Mouse (Mus musculus): Measurements from ENCODE around the gene Tex47.

The Tex47 gene

DNA sequence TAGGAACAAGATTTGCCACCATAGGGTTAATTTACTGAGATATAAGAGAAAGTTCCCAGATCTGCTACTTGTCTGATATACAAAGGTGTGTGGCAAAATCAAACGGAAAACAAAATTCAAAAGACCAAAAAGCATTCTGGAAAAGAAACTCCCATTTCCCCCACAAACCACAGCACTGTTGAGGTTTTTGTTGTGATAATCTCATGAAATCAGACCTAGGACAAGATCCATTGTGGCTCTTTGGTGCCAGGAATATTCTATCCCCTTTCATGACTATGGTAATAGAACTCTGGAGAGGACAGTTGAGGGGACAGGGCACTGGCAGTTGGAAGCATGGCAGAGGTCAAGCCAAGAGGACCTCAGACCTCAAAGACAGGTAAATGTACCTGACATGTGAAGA lies at the start of gene Tex47:
TSS of gene Tex47 (plus strand) at position 301 of the 400 bp plus-strand sequence.
- DNase-seq (ENCODE audit: extremely low spot score, low read depth, low spot score): no peak

DNA sequence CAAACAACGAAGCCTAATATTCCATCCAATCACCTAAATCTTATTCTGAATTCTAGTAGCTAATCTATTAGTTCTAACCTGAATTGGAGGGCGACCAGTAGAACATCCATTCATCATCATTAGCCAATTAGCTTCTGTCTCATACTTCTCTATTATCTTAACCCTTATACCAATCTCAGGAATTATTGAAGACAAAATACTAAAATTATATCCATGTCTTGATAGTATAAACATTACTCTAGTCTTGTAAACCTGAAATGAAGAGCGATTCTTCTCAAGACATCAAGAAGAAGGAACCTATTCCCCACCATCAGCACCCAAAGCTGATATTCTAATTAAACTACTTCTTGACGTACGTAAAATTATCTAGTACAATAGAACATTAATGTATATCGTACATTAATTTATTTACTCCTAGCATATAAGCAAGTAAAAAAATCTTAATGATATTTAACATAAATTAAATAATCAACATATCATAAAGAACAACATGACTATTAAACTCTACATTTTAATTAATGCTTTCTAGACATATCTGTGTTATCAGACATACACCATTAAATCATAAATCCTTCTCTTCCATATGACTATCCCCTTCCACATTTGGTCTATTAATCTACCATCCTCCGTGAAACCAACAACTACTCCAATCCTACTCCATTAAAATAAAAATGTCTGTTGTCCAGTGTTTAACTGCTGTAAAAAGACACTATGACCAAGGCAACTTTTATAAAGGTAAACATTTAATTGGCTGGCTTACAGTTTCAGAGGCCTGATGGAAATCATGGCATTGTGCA lies 27.1 kb upstream of the Tex47 start:
- DNase-seq (ENCODE audit: extremely low spot score, low read depth, low spot score): no peak

DNA sequence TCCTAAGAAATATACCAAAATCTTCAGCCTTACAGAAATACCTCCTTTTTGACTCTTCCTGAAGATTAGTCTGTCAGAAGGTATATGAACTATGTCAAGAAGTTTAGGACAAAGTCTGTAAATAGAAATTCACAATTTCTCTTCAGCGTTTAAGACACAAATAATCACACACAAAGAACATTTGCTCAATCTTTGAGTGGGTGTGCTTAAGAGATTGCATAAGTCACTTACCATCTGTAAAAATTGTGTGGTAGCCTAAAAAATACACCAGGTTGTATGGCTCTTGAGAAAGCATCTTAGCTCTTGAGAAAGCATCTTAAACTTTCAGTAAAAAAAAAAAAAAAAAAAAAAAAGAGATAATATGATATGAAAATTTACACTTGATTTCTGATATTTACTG lies 19.6 kb upstream of the Tex47 start:
- no peak for DNase-seq (ENCODE audit: extremely low spot score, low read depth, low spot score)

DNA sequence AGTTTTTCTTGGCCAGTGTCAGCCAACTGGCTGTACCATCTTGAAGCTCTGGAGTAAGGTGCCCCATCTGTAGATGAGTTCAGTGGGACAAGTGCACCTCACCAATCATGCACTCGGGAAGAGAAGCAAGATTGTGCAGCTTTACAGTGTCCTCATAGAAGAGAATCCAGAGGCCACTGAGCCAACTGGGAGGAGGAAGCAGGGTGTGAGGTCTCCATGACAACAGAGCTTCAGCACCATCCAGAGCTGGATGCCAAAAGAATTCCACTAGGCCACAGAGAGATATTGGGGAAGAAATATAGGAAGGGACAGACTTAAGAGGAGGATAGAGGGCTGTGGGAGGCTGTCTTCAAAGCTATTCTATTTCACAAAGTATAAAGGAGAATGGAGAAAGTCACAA lies 950 bp upstream of the Tex47 start:
- no peak for DNase-seq (ENCODE audit: extremely low spot score, low read depth, low spot score)

DNA sequence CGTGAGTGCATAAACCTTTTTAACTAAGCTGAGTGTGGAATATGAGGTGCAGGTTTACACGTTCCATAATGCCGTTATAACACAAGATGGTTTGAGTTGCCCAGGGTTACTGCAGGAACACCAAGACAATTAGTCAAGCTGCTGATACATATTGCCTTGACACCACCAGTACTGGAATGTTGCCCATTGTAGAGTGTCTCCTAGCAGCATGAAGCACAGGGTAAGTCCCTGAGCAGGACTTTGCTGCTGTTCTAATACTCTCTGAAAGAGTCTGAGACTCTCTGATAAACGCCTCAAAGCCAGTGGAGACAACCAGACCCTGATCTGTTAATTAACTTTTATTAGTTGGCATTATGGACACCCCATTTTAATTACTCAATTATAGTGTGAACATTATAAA lies 21.7 kb downstream of the Tex47 start:
- no peak for DNase-seq (ENCODE audit: extremely low spot score, low read depth, low spot score)

DNA sequence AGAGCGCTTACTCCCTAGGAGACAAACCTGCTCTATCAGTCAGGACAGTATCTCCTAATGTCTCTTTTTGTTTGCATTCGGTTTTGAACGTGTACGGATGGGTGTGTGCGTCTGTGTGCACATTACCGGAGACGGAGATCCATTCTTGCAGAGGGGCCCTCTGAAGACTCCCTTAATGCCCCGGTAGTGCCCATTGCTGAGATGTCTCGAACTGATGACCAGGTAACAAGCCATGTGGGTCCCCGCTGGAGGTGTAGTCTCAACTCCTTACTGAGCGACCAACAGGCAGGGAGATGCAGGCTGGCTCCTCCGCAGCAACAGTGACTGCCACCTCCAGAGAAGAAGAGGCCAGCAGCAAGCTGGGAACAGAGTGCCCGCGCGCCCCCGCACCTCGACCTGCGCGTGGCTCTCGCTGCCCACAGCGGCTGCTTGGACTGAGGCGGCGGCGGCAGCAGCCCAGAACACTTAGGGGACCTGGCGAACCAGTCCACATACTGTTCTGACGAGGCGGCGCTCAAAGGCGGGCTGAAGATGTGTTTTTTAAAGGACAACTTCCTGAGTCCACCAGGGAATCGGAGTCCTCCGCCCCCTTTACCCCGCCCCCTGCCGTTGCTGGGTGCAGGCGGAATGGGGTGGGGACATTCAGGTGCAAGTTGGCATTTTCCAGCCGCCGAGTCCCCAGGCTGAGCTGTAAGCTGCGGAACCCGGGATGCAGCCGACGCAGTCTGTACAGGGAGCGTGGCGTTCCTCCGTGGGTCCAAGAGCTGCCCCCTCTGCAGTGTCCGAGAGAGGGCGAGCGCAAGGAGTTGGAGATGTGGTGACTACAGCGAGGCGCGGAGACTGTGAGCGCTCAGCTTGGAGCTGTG lies 40.5 kb downstream of the Tex47 start, which contains the start of gene Zfp804b:
TSS of gene Zfp804b (minus strand) at position 612 of the 866 bp plus-strand sequence.
- DNase-seq (ENCODE audit: extremely low spot score, low read depth, low spot score): no peak

DNA sequence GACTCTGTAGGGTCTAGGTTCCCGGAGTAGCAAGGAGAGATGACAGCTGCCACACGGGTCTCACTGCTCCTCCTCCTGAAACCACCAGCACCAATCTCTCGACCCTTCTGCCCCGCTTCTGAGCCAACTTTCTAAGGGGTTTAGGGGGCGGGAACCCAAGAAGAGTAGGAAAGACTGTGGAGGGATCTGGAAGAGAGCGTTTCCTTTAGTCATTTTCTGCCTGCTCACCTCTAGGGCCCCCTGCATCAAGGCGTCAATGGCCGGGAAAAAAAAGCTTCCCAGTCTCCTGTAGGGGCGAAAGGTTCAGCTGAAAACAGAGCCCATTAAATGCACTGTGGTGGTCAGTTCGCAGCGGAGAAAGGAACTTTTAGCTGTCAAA lies 41.1 kb downstream of the Tex47 start:
- DNase-seq (ENCODE audit: extremely low spot score, low read depth, low spot score): no peak
